Mouse (Mus musculus) cerebellum, adult 2 months (tissue): ENCODE results near the gene Cyp1a1.

ENCODE experiments used
- CTCF ChIP-seq: fragments of 200-500 bp; IDR thresholded peaks from 2 replicates; pipeline ENCODE4 v1.5.1; 2011; ENCODE audit warnings: low read depth, mild to moderate bottlenecking, control low read depth, low read length, moderate library complexity, borderline replicate concordance; ENCODE audit not compliant: insufficient read depth
- POLR2A ChIP-seq: fragments of 200-500 bp; IDR thresholded peaks from 2 replicates; pipeline ENCODE4 v1.6.1; 2011; ENCODE audit warnings: low read length, control low read depth, borderline replicate concordance; ENCODE audit not compliant: insufficient read depth

GRCm38 (mm10) chr9:57744462-57745091 lies 56.8 kb downstream of the Cyp1a1 start:
- TF ChIP-seq CTCF (peak; percentile 62; the same call in 1 of the 2 replicates), POLR2A (no peak)
